Mouse (Mus musculus) midbrain, embryonic 11.5 days (tissue): Measurements from ENCODE around the gene Dleu7. TPM values are rescaled to one million over a fixed set of nuclear protein-coding genes. Genes with fewer than 3 reads are reported as not detected.

Source experiments
- ATAC-seq: fragments of 200-750 bp; cut with Nextera tagmentation; 2 replicates; pipeline ENCODE4 v1.8.0; 2017; ENCODE audit warnings: moderate TSS enrichment, moderate library complexity; ENCODE audit not compliant: low FRiP score
- DNase-seq: peaks from one replicate; pipeline ENCODE4 v3.0.0; 2015; ENCODE audit warnings: low spot score; ENCODE audit errors: missing footprints
- H3K27ac ChIP-seq: fragments of 300-500 bp; sonication (generic); 2 replicates; pipeline ENCODE4 v1.5.1; 2014; ENCODE audit warnings: low read depth, low read length
- H3K27me3 ChIP-seq: fragments of 300-500 bp; sonication (generic); 2 replicates; pipeline ENCODE4 v1.6.1; 2014; ENCODE audit warnings: mild to moderate bottlenecking, low read length, moderate library complexity, mixed read lengths; ENCODE audit not compliant: control insufficient read depth, insufficient read depth
- H3K36me3 ChIP-seq: fragments of 300-500 bp; sonication (generic); 2 replicates; pipeline ENCODE4 v1.6.1; 2014; ENCODE audit warnings: mild to moderate bottlenecking, low read length, moderate library complexity, mixed read lengths; ENCODE audit not compliant: control insufficient read depth, insufficient read depth
- H3K4me1 ChIP-seq: fragments of 300-500 bp; sonication (generic); 2 replicates; pipeline ENCODE4 v1.6.1; 2014; ENCODE audit warnings: low read length; ENCODE audit not compliant: control insufficient read depth, insufficient read depth
- H3K4me2 ChIP-seq: fragments of 300-500 bp; sonication (generic); 2 replicates; pipeline ENCODE4 v1.6.1; 2014; ENCODE audit warnings: mild to moderate bottlenecking, moderate library complexity
- H3K4me3 ChIP-seq: fragments of 300-500 bp; sonication (generic); 2 replicates; pipeline ENCODE4 v1.5.1; 2014; ENCODE audit warnings: low read depth, low read length
- H3K9ac ChIP-seq: fragments of 300-500 bp; sonication (generic); 2 replicates; pipeline ENCODE4 v1.6.1; 2014; ENCODE audit warnings: low read length
- H3K9me3 ChIP-seq: fragments of 300-500 bp; sonication (generic); 2 replicates; pipeline ENCODE4 v1.6.1; 2016; ENCODE audit warnings: low read length; ENCODE audit not compliant: control insufficient read depth
- WGBS: fragments of 180-500 bp; shearing (Covaris S2); extraction: QIAGEN DNeasy Blood & Tissue Kit; methylation state at CpG from one replicate; pipeline ENCODE4 v1.1.7; 2014; 5-methylcytosine and 5-hydroxymethylcytosine counted together
- polyA plus RNA-seq: library from polyadenylated mRNA; unstranded; fragments of >200 nt; fragmentation: Nextera tagmentation; extraction: Ambion mirVana; gene quantifications from 2 replicates; pipeline ENCODE4 v1.2.1, GENCODE M21; 2014

Dleu7 gene
- polyA plus RNA-seq, 1 experiment from 2014 or later, result 3.7 TPM

DNA sequence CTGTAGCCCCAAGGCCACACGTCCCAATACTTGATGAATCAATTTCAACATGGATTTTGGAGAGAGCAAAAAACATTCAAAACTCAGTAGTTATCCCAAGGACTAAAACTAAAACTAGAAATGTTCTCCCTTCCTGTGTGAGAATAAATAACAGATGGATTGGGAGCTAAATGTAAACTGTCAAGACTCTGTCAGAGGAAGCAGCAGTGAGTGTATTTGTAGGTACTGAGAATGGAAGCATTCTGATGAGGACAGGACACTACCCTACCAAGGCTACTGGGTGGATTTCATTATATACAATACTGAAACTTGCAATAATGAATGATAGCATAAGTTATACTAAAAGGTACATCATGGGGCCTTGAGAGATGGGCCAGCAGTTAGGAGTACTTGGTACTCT, 6.0 kb upstream of the Dleu7 start:
- Histone ChIP-seq H3K4me2 (no peak overlapping the region), H3K4me3 (no peak overlapping the region), H3K36me3 (no peaks in the 10 kb centered on the region), H3K9ac (no peak overlapping the region), H3K27me3 (no peaks in the 10 kb centered on the region), H3K27ac (no peak overlapping the region), H3K9me3 (no peaks in the 10 kb centered on the region), H3K4me1 (no peaks in the 10 kb centered on the region)
- DNase-seq (no peak), ATAC-seq (no peak)
- WGBS, result 97% methylated on average over 1 of the region's 1 CpGs

DNA sequence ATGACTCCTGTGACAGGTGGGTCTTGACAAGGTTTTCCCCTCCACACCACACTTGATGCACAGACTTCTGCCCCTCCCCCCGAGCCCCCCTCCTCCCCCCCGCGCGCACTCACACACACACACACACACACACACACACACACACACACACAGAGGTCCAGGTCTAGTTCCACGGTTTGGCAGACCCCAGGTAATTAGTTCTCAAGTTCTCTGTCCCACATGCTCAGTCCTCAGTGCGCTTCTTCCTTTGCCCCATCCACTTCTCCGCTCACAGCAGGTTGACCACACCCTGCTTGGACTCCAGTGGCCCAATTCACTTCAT, 720 bp downstream of the Dleu7 start:
- H3K27ac ChIP-seq, result no peak overlapping the region
- H3K4me1 ChIP-seq, result peaks cover 10% of the 10 kb centered on the region
- peak overlapping the region; percentile 63 for H3K4me2 ChIP-seq
- H3K36me3 ChIP-seq, result no peaks in the 10 kb centered on the region
- 0 out of 2 replicates have a peak, but pooled peaks have one; percentile 23 for ATAC-seq
- peak overlapping the region; percentile 60; the same call in 1 of the 2 replicates for H3K9ac ChIP-seq
- H3K4me3 ChIP-seq, result peak overlapping the region; percentile 40
- no peaks in the 10 kb centered on the region for H3K27me3 ChIP-seq
- no peaks in the 10 kb centered on the region for H3K9me3 ChIP-seq
- WGBS, result 44% methylated on average over 3 of the region's 7 CpGs
- no peak for DNase-seq

DNA sequence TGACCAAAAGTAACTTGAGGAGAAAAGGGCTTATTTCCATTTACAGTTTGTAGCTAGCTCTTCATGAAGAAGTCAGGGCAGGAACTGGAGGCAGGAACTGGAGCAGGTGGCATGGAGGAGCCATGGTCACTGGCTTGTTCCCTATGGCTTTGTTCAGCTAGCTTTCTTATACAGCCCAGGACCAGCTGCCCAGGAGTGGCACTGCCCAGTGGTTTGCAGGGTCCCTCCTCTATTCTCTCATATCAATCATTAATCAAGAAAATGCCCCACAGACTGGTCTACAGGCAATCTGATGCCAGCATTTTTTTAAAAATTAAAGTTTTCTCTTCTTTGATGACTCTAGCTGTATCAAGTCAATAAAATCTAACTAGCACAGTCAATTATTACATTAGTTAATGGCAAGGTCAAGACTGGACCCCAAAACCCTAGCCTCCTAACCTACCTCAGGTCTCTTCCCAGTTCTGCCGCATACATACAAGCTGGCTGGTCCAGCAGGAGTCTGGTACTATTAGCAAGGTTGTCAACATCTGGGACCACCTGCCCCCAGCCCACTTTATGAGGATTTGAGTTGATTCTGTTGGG, 1.4 kb downstream of the Dleu7 start:
- no peak overlapping the region for H3K27ac ChIP-seq
- WGBS, result 92% methylated on average over 1 of the region's 1 CpGs
- no peak overlapping the region for H3K4me2 ChIP-seq
- peaks cover 10% of the 10 kb centered on the region for H3K4me1 ChIP-seq
- no peaks in the 10 kb centered on the region for H3K27me3 ChIP-seq
- H3K4me3 ChIP-seq, result no peak overlapping the region
- H3K9ac ChIP-seq, result no peak overlapping the region
- DNase-seq, result peak; percentile 86
- H3K9me3 ChIP-seq, result no peaks in the 10 kb centered on the region
- no peaks in the 10 kb centered on the region for H3K36me3 ChIP-seq
- ATAC-seq, result no peak

DNA sequence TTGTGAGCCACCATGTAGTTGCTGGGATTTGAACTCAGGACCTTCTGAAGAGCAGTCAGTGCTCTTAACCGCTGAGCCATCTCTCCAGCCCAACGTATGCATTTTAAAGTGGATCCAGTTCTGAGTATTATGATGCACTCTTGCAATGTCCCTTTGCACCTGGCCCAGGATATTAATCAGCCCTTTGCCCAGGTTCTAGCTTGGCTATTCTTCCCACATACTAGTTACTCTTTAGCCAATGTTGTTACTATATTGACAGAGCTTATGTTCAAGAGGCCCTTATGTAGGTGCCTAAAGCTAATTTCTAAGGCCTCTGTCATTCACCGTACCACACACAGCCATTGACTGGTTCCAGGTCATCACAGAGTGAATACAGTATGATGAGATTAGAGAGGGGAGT, 4.1 kb downstream of the Dleu7 start:
- H3K4me2 ChIP-seq, result no peak overlapping the region
- no peaks in the 10 kb centered on the region for H3K27me3 ChIP-seq
- H3K27ac ChIP-seq, result no peak overlapping the region
- H3K36me3 ChIP-seq, result no peaks in the 10 kb centered on the region
- H3K4me3 ChIP-seq, result no peak overlapping the region
- H3K9me3 ChIP-seq, result no peaks in the 10 kb centered on the region
- 95% methylated on average over 3 of the region's 3 CpGs for WGBS
- no peak for ATAC-seq
- no peak overlapping the region for H3K9ac ChIP-seq
- H3K4me1 ChIP-seq, result peaks cover 10% of the 10 kb centered on the region
- no peak for DNase-seq

DNA sequence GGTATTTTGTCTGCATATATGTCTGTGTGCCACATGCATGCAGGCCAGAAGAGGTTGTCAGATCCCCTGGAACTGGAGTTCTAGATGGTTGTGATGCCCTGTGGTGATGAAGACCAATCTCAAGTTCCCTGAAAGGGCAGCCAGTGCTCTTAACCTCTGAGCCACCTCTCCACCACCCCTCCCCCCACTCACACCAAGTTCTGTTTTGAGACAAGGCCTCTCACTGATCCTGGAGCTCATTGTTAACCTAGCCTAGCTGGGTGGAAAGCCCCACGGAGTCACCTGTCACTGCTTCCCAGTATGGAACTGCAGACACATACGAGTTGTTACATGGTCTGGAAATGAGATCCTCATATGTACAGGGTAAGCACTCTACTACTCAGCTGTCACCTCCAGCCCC, 9.9 kb downstream of the Dleu7 start:
- no peaks in the 10 kb centered on the region for H3K36me3 ChIP-seq
- H3K4me2 ChIP-seq, result no peak overlapping the region
- no peak for ATAC-seq
- H3K4me1 ChIP-seq, result no peaks in the 10 kb centered on the region
- H3K27me3 ChIP-seq, result no peaks in the 10 kb centered on the region
- no peak overlapping the region for H3K9ac ChIP-seq
- no peak overlapping the region for H3K27ac ChIP-seq
- no peak for DNase-seq
- H3K9me3 ChIP-seq, result no peaks in the 10 kb centered on the region
- H3K4me3 ChIP-seq, result no peak overlapping the region
- WGBS, result 80% methylated on average over 2 of the region's 2 CpGs

DNA sequence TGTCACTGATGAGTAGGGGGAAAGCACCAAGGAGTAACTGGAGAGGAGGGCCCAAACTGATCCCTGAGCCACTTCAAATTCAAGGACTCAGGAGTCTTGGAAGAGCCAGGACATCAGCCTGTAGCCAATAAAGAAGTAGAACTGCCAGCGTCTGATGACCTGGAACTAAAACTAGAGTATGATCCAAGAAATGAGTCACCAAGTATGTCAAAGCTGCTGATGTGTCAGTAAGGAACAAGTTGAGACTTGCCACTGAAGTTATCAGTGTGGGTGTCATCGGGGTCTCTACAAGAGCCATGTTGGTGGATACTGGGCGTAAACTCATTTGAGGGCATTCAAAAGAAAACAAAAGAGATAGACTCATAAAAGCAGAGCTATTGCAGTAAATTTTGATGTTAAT, 19.2 kb downstream of the Dleu7 start:
- 96% methylated on average over 3 of the region's 3 CpGs for WGBS
- H3K36me3 ChIP-seq, result no peaks in the 10 kb centered on the region
- no peak overlapping the region for H3K9ac ChIP-seq
- no peak for DNase-seq
- H3K9me3 ChIP-seq, result no peaks in the 10 kb centered on the region
- no peak for ATAC-seq
- no peak overlapping the region for H3K4me3 ChIP-seq
- H3K4me2 ChIP-seq, result no peak overlapping the region
- no peaks in the 10 kb centered on the region for H3K27me3 ChIP-seq
- H3K4me1 ChIP-seq, result no peaks in the 10 kb centered on the region
- no peak overlapping the region for H3K27ac ChIP-seq

DNA sequence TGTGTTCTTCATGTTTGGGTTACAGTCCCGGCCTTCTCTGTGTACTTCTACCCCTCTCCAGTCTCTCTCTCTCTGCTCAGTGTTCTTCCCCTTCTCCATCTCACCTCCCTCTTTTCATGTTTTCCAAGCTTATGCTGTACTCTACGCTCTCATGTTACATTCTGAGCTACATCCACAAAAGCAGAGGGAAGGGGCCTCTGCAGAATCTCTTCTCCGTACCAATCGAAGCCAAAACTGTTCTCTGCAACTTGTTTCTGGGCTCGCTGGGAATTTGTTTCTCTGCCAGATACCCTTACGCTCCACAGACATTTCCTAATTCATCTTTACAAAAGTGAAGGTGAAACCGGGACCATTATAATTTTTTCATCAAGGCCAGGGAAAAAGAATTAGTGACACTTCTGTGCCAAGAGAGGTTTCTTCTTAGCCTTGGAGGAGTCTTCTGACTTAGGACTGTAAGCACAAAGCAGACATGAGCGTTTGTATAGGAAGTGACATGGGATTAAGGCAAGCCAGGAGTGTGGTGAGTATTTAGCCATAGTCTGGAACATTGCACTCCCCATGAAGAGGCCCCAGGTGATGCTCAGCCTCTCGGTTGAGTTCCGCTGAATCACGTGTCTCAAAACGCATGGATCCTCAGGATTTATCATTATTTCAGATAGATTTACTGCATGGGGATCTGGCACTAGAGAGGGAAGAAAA, 22.0 kb downstream of the Dleu7 start:
- no peak overlapping the region for H3K4me2 ChIP-seq
- no peaks in the 10 kb centered on the region; the same call in 1 of the 2 replicates for H3K9me3 ChIP-seq
- no peaks in the 10 kb centered on the region for H3K36me3 ChIP-seq
- H3K4me3 ChIP-seq, result no peak overlapping the region
- no peak overlapping the region for H3K27ac ChIP-seq
- no peak for DNase-seq
- WGBS, result 92% methylated on average over 12 of the region's 12 CpGs
- H3K4me1 ChIP-seq, result no peaks in the 10 kb centered on the region
- no peaks in the 10 kb centered on the region for H3K27me3 ChIP-seq
- H3K9ac ChIP-seq, result no peak overlapping the region
- ATAC-seq, result no peak

DNA sequence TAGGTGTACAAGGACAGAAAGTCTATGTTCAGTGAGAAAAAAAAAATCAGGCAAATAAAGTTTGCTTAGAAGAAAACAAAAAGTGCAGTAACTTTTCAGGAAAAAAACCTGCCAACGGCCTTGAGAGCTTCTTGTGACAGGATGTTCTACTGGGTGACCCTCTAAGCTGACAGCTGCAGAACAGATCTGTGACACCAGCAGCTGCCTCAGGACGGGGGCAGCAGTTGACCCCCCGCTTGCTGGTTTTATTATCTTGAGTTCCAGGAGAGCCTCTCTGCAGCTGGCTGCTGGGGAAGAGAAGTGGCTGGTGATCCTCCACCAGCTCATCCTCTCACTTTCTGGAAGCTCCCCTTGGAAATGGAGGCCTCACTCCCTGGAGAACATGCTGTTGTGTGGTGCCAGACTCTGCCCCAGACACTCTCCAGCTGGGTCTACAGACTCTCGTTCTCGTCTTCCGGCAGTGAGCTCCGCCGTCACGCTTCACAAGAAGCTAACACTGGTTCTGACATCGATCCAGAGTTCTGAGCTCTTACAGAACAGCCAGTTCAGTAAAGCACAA, 33.8 kb downstream of the Dleu7 start:
- H3K9me3 ChIP-seq, result no peaks in the 10 kb centered on the region

DNA sequence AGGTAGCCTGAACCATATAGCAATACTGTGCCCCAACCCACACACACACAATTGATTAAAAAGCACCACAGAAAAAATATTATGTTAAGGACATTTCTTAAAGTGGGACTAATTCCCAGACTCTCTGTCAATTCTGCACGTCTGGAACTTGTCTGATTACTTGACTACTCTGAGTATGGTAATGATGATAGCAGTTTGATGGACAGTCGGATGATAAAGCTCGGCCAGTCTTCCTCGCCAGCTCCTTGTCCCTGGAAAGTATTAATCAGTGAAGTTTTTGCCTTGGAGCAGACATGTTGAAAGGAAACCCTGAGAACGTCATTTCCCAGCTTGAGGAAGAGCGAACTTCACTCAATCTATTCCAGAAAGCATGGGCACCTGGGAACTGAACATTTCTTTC, 34.7 kb downstream of the Dleu7 start:
- no peak for ATAC-seq

More for the DNA sequence above, 33.8 kb downstream of the Dleu7 start:
- Histone ChIP-seq H3K4me2 (no peak overlapping the region), H3K27me3 (no peaks in the 10 kb centered on the region), H3K36me3 (no peaks in the 10 kb centered on the region), H3K4me1 (no peaks in the 10 kb centered on the region), H3K9ac (no peak overlapping the region), H3K27ac (no peak overlapping the region), H3K4me3 (no peak overlapping the region)
- ATAC-seq (no peak), DNase-seq (no peak)
- WGBS, result 66% methylated on average over 10 of the region's 10 CpGs

More for the DNA sequence above, 34.7 kb downstream of the Dleu7 start:
- Histone ChIP-seq H3K9ac (no peak overlapping the region), H3K4me1 (no peaks in the 10 kb centered on the region), H3K27me3 (no peaks in the 10 kb centered on the region), H3K36me3 (no peaks in the 10 kb centered on the region), H3K9me3 (no peaks in the 10 kb centered on the region), H3K27ac (no peak overlapping the region), H3K4me3 (no peak overlapping the region), H3K4me2 (no peak overlapping the region)
- 86% methylated on average over 6 of the region's 6 CpGs for WGBS
- DNase-seq, result no peak
